Mouse (Mus musculus) limb, embryonic 11.5 days (tissue): ENCODE results near the gene Rftn1. TPM values are rescaled to one million over a fixed set of nuclear protein-coding genes. Genes with fewer than 3 reads are reported as not detected.

Experiments
- ATAC-seq: fragments of 200-750 bp; cut with Nextera tagmentation; 2 replicates; pipeline ENCODE4 v1.8.0; 2017; ENCODE audit warnings: low read depth; ENCODE audit not compliant: insufficient number of reproducible peaks, low FRiP score, low TSS enrichment
- DNase-seq: peaks from one replicate; pipeline ENCODE4 v3.0.0-alpha.2; 2015; ENCODE audit warnings: low spot score
- H3K27ac ChIP-seq: fragments of 300-500 bp; sonication (generic); replicated peaks from 2 replicates; pipeline ENCODE4 v1.5.1; 2014; ENCODE audit warnings: low read depth, mild to moderate bottlenecking, low read length
- H3K27me3 ChIP-seq: fragments of 300-500 bp; sonication (generic); 2 replicates; pipeline ENCODE4 v1.6.1; 2014; ENCODE audit warnings: mild to moderate bottlenecking, low read length, mixed read lengths; ENCODE audit not compliant: control insufficient read depth, insufficient read depth
- H3K36me3 ChIP-seq: fragments of 300-500 bp; sonication (generic); 2 replicates; pipeline ENCODE4 v1.6.1; 2014; ENCODE audit warnings: mild to moderate bottlenecking, low read length, moderate library complexity, mixed read lengths; ENCODE audit not compliant: control insufficient read depth, insufficient read depth
- H3K4me1 ChIP-seq: fragments of 300-500 bp; sonication (generic); 2 replicates; pipeline ENCODE4 v1.6.1; 2014; ENCODE audit warnings: low read length, mixed read lengths; ENCODE audit not compliant: control insufficient read depth, insufficient read depth
- H3K4me2 ChIP-seq: fragments of 300-500 bp; sonication (generic); 2 replicates; pipeline ENCODE4 v1.6.1; 2014; ENCODE audit warnings: low read depth, mild to moderate bottlenecking, moderate library complexity; ENCODE audit not compliant: severe bottlenecking
- H3K4me3 ChIP-seq: fragments of 300-500 bp; sonication (generic); 2 replicates; pipeline ENCODE4 v1.5.1; 2014; ENCODE audit warnings: low read depth, low read length
- H3K9ac ChIP-seq: fragments of 300-500 bp; sonication (generic); 2 replicates; pipeline ENCODE4 v1.6.1; 2014; ENCODE audit warnings: mild to moderate bottlenecking, low read length
- H3K9me3 ChIP-seq: fragments of 300-500 bp; sonication (generic); 2 replicates; pipeline ENCODE4 v1.6.1; 2016; ENCODE audit warnings: low read length; ENCODE audit not compliant: control insufficient read depth
- WGBS: fragments of 180-500 bp; shearing (Covaris S2); extraction: QIAGEN DNeasy Blood & Tissue Kit; methylation state at CpG from one replicate; pipeline ENCODE4 v1.1.7; 2014; 5-methylcytosine and 5-hydroxymethylcytosine counted together
- polyA plus RNA-seq: library from polyadenylated mRNA; unstranded; fragments of >200 nt; fragmentation: Nextera tagmentation; extraction: Ambion mirVana; gene quantifications from 2 replicates; pipeline ENCODE4 v1.2.1, GENCODE M21; 2014

Rftn1 gene
- polyA plus RNA-seq, 1 experiment from 2014 or later: 5.1 TPM

- ATAC-seq: no peak
- Histone ChIP-seq H3K4me2 (no peak overlapping the region), H3K36me3 (no peaks in the 10 kb centered on the region), H3K27ac (no peak overlapping the region), H3K9me3 (no peaks in the 10 kb centered on the region), H3K4me3 (no peak overlapping the region), H3K9ac (no peak overlapping the region), H3K27me3 (no peaks in the 10 kb centered on the region), H3K4me1 (no peaks in the 10 kb centered on the region)
- DNase-seq: no peak
- 80% methylated on average over 7 of the region's 7 CpGs for WGBS
These were observed 39.2 kb downstream of the Rftn1 start for GRCm38 (mm10) chr17:50151208-50151723.

GRCm38 (mm10) chr17:50150416-50151207 lies 39.9 kb downstream of the Rftn1 start:
- H3K27me3 ChIP-seq: no peaks in the 10 kb centered on the region
- H3K9me3 ChIP-seq: no peaks in the 10 kb centered on the region
- WGBS: 76% methylated on average over 16 of the region's 16 CpGs
- no peak overlapping the region for H3K27ac ChIP-seq
- no peak overlapping the region for H3K4me3 ChIP-seq
- H3K9ac ChIP-seq: no peak overlapping the region
- no peak overlapping the region for H3K4me2 ChIP-seq
- DNase-seq (no peak), ATAC-seq (no peak)
- H3K4me1 ChIP-seq: no peaks in the 10 kb centered on the region
- H3K36me3 ChIP-seq: no peaks in the 10 kb centered on the region

- WGBS: 77% methylated on average over 14 of the region's 14 CpGs
- H3K9me3 ChIP-seq: no peaks in the 10 kb centered on the region
- no peaks in the 10 kb centered on the region for H3K36me3 ChIP-seq
- no peak overlapping the region for H3K4me2 ChIP-seq
- H3K4me1 ChIP-seq: no peaks in the 10 kb centered on the region
- no peak for DNase-seq
- no peak overlapping the region for H3K4me3 ChIP-seq
- H3K9ac ChIP-seq: no peak overlapping the region
- H3K27me3 ChIP-seq: no peaks in the 10 kb centered on the region
- no peak for ATAC-seq
- no peak overlapping the region for H3K27ac ChIP-seq
These were observed 40.7 kb downstream of the Rftn1 start for GRCm38 (mm10) chr17:50149690-50150210.

GRCm38 (mm10) chr17:50147831-50148587 lies 42.5 kb downstream of the Rftn1 start:
- no peaks in the 10 kb centered on the region for H3K4me1 ChIP-seq
- WGBS: 92% methylated on average over 12 of the region's 12 CpGs
- no peak overlapping the region for H3K9ac ChIP-seq
- no peak overlapping the region for H3K4me3 ChIP-seq
- ATAC-seq (no peak), DNase-seq (no peak)
- no peaks in the 10 kb centered on the region for H3K9me3 ChIP-seq
- H3K36me3 ChIP-seq: no peaks in the 10 kb centered on the region
- H3K27me3 ChIP-seq: no peaks in the 10 kb centered on the region
- no peak overlapping the region for H3K4me2 ChIP-seq
- no peak overlapping the region for H3K27ac ChIP-seq

- ATAC-seq (no peak), DNase-seq (no peak)
- 0 out of 2 replicates have a peak, but pooled peaks cover 11% of the 10 kb centered on the region for H3K4me1 ChIP-seq
- H3K36me3 ChIP-seq: no peaks in the 10 kb centered on the region
- no peaks in the 10 kb centered on the region for H3K27me3 ChIP-seq
- H3K4me2 ChIP-seq: no peak overlapping the region
- H3K9me3 ChIP-seq: no peaks in the 10 kb centered on the region
- H3K27ac ChIP-seq: no peak overlapping the region
- H3K4me3 ChIP-seq: no peak overlapping the region
- no peak overlapping the region for H3K9ac ChIP-seq
- 87% methylated on average over 10 of the region's 10 CpGs for WGBS
These were observed 47.1 kb downstream of the Rftn1 start for GRCm38 (mm10) chr17:50143354-50143753.

GRCm38 (mm10) chr17:50142553-50142952 lies 47.9 kb downstream of the Rftn1 start:
- H3K36me3 ChIP-seq: no peaks in the 10 kb centered on the region
- H3K4me3 ChIP-seq: no peak overlapping the region
- DNase-seq (no peak), ATAC-seq (no peak)
- 0 out of 2 replicates have a peak, but pooled peaks cover 11% of the 10 kb centered on the region for H3K4me1 ChIP-seq
- no peaks in the 10 kb centered on the region for H3K9me3 ChIP-seq
- no peak overlapping the region for H3K4me2 ChIP-seq
- H3K27ac ChIP-seq: no peak overlapping the region
- H3K9ac ChIP-seq: no peak overlapping the region
- H3K27me3 ChIP-seq: no peaks in the 10 kb centered on the region
- 73% methylated on average over 8 of the region's 8 CpGs for WGBS

GRCm38 (mm10) chr17:50142151-50142550 lies 48.3 kb downstream of the Rftn1 start:
- H3K36me3 ChIP-seq: no peaks in the 10 kb centered on the region
- H3K27me3 ChIP-seq: no peaks in the 10 kb centered on the region
- 89% methylated on average over 7 of the region's 7 CpGs for WGBS
- H3K4me2 ChIP-seq: no peak overlapping the region
- H3K9me3 ChIP-seq: no peaks in the 10 kb centered on the region
- 0 out of 2 replicates have a peak, but pooled peaks cover 11% of the 10 kb centered on the region for H3K4me1 ChIP-seq
- DNase-seq (no peak), ATAC-seq (no peak)
- H3K27ac ChIP-seq: no peak overlapping the region
- no peak overlapping the region for H3K4me3 ChIP-seq
- H3K9ac ChIP-seq: no peak overlapping the region

GRCm38 (mm10) chr17:50136060-50136459 lies 54.4 kb downstream of the Rftn1 start:
- no peak overlapping the region for H3K4me2 ChIP-seq
- no peak overlapping the region for H3K4me3 ChIP-seq
- ATAC-seq (no peak), DNase-seq (peak; percentile 40)
- H3K4me1 ChIP-seq: peaks cover 15% of the 10 kb centered on the region; the same call in 1 of the 2 replicates
- no peaks in the 10 kb centered on the region for H3K9me3 ChIP-seq
- no peaks in the 10 kb centered on the region for H3K36me3 ChIP-seq
- no peak overlapping the region for H3K27ac ChIP-seq
- H3K9ac ChIP-seq: no peak overlapping the region
- no peaks in the 10 kb centered on the region for H3K27me3 ChIP-seq
- 59% methylated on average over 9 of the region's 9 CpGs for WGBS
